Mouse (Mus musculus) skeletal muscle tissue, adult 2 months (tissue): ENCODE measurements around the gene Mgea5.

Experiments
- DNase-seq: peaks from one replicate; pipeline ENCODE4 v3.0.0-alpha.2; 2012; ENCODE audit warnings: low read depth, low spot score

Mgea5 gene

GRCm38 (mm10) chr19:45731658-45732057, 52.0 kb downstream of the Mgea5 start:
- DNase-seq, result no peak

DNA sequence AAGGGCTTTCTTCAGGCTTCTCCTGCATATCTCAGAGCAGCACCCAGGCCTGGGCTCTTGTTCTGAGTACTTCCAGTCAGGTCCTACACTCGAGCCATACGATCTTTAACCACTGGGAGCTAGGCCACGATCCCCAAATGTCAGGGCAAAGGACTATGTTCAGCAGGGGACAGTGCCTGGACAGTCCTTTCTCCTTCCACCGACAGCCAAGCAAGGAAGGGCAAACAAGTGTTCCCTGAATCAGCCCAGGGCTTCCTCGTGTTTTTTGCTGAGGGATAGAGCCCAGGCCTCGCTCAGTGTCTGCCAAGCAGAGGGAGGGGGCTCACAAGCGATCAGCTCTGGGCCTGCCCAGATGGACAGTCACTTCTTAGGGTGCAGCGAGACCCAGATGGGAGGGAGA, 53.6 kb downstream of the Mgea5 start:
- no peak for DNase-seq

- no peak for DNase-seq
These were observed 56.4 kb downstream of the Mgea5 start for GRCm38 (mm10) chr19:45727231-45727630.

GRCm38 (mm10) chr19:45725677-45726277, 57.9 kb downstream of the Mgea5 start:
- DNase-seq, result no peak

GRCm38 (mm10) chr19:45722188-45722587, 61.4 kb downstream of the Mgea5 start:
- no peak for DNase-seq

GRCm38 (mm10) chr19:45718286-45718685, 65.4 kb downstream of the Mgea5 start:
- no peak for DNase-seq

- DNase-seq, result peak; percentile 8
These were observed 66.0 kb downstream of the Mgea5 start for GRCm38 (mm10) chr19:45717493-45718220.

- DNase-seq, result no peak
These were observed 74.9 kb downstream of the Mgea5 start for GRCm38 (mm10) chr19:45708704-45709103.
